Comparison of ENCODE assay signal across 29 mouse cellular contexts in genomic region chr1:162274674-162275248, GRCm38 (mm10).
DNase-seq lines count a peak whose midpoint lies in the region; ATAC-seq lines count a peak whose summit lies in the region.
"Had no signal": no experiment of that assay in that cellular context is flagged by ENCODE, and none has a peak within 500 bp of the region (broad histone marks: within the 10 kb centered on the region; RNA-seq: fewer than 3 reads in every experiment).

No protein-coding gene starts in this region.

- DNase-seq in adrenal gland, adult 2 months = peak; percentile 18
- DNase-seq in adrenal gland, postnatal 25 days = no peak
- no peak for DNase-seq in urinary bladder, adult 2 months (ENCODE audit: low spot score)
- DNase-seq: cerebellum, adult 8-10 months; cerebellum, postnatal 36 days; gastrocnemius, postnatal 14 days; heart, postnatal 14 days; kidney, postnatal 36 days; liver, embryonic 13.5 days; lung, adult 18-20 months; retina, postnatal 1 day; right cerebral cortex, postnatal 25 days had no signal

- no peak overlapping the region for H3K9ac ChIP-seq in forebrain, embryonic 16.5 days (replicated peaks; ENCODE audit: low read depth, low read length)
- no peak overlapping the region for H3K9ac ChIP-seq in forebrain, embryonic 15.5 days (replicated peaks)
- no peak overlapping the region for H3K9ac ChIP-seq in midbrain, embryonic 12.5 days (replicated peaks)
- H3K9ac ChIP-seq in midbrain, embryonic 16.5 days (ENCODE audit: low read depth, low read length) = no peak overlapping the region
- H3K9ac ChIP-seq: embryonic facial prominence, embryonic 13.5 days; kidney, embryonic 15.5 days; liver, embryonic 13.5 days; midbrain, embryonic 15.5 days; neural tube, embryonic 12.5 days; stomach, embryonic 15.5 days had no signal

- no peaks in the 10 kb centered on the region for H3K9me3 ChIP-seq in forebrain, embryonic 16.5 days (ENCODE audit: control insufficient read depth, low read length)
- no peaks in the 10 kb centered on the region for H3K9me3 ChIP-seq in forebrain, embryonic 15.5 days
- no peaks in the 10 kb centered on the region for H3K9me3 ChIP-seq in midbrain, embryonic 12.5 days
- no peaks in the 10 kb centered on the region for H3K9me3 ChIP-seq in midbrain, embryonic 16.5 days (replicated peaks; ENCODE audit: control insufficient read depth, low read length, poor library complexity, severe bottlenecking)
- H3K9me3 ChIP-seq: embryonic facial prominence, embryonic 13.5 days; forebrain, embryonic 10.5 days; hindbrain, embryonic 10.5 days; kidney, embryonic 15.5 days; liver, embryonic 13.5 days; midbrain, embryonic 15.5 days; neural tube, embryonic 12.5 days; stomach, embryonic 15.5 days had no signal

- no peaks in the 10 kb centered on the region for H3K4me1 ChIP-seq in forebrain, embryonic 16.5 days (replicated peaks; ENCODE audit: control insufficient read depth, insufficient read depth, low read length)
- no peaks in the 10 kb centered on the region for H3K4me1 ChIP-seq in forebrain, embryonic 15.5 days
- H3K4me1 ChIP-seq in midbrain, embryonic 12.5 days = no peaks in the 10 kb centered on the region
- no peaks in the 10 kb centered on the region for H3K4me1 ChIP-seq in midbrain, embryonic 16.5 days (ENCODE audit: control insufficient read depth, insufficient read depth, low read length)
- H3K4me1 ChIP-seq: forebrain, embryonic 10.5 days; hindbrain, embryonic 10.5 days; kidney, embryonic 15.5 days; liver, embryonic 13.5 days; midbrain, embryonic 15.5 days; neural tube, embryonic 12.5 days; stomach, embryonic 15.5 days had no signal

- no peak overlapping the region for H3K4me3 ChIP-seq in forebrain, embryonic 16.5 days (replicated peaks; ENCODE audit: low read length)
- no peak overlapping the region for H3K4me3 ChIP-seq in forebrain, embryonic 15.5 days
- H3K4me3 ChIP-seq in midbrain, embryonic 12.5 days = no peak overlapping the region
- H3K4me3 ChIP-seq in midbrain, embryonic 16.5 days (ENCODE audit: low read depth, low read length) = no peak overlapping the region
- H3K4me3 ChIP-seq: embryonic facial prominence, embryonic 13.5 days; forebrain, embryonic 10.5 days; hindbrain, embryonic 10.5 days; kidney, embryonic 15.5 days; layer of hippocampus, adult 2 months; left cerebral cortex, adult 2 months; liver, embryonic 13.5 days; midbrain, embryonic 15.5 days; neural tube, embryonic 12.5 days; stomach, embryonic 15.5 days had no signal

- no peaks in the 10 kb centered on the region for H3K36me3 ChIP-seq in forebrain, embryonic 16.5 days (ENCODE audit: control insufficient read depth, insufficient read depth)
- no peaks in the 10 kb centered on the region for H3K36me3 ChIP-seq in forebrain, embryonic 15.5 days
- no peaks in the 10 kb centered on the region for H3K36me3 ChIP-seq in midbrain, embryonic 12.5 days
- H3K36me3 ChIP-seq in midbrain, embryonic 16.5 days (ENCODE audit: control insufficient read depth, insufficient read depth, low read length) = no peaks in the 10 kb centered on the region
- H3K36me3 ChIP-seq: embryonic facial prominence, embryonic 13.5 days; forebrain, embryonic 10.5 days; hindbrain, embryonic 10.5 days; kidney, embryonic 15.5 days; liver, embryonic 13.5 days; midbrain, embryonic 15.5 days; neural tube, embryonic 12.5 days; stomach, embryonic 15.5 days had no signal

- H3K4me2 ChIP-seq in forebrain, embryonic 16.5 days (ENCODE audit: low read length) = no peak overlapping the region
- no peak overlapping the region for H3K4me2 ChIP-seq in forebrain, embryonic 15.5 days (replicated peaks)
- H3K4me2 ChIP-seq in midbrain, embryonic 12.5 days (replicated peaks) = no peak overlapping the region
- H3K4me2 ChIP-seq in midbrain, embryonic 16.5 days (ENCODE audit: low read length) = no peak overlapping the region
- H3K4me2 ChIP-seq: embryonic facial prominence, embryonic 13.5 days; kidney, embryonic 15.5 days; liver, embryonic 13.5 days; midbrain, embryonic 15.5 days; neural tube, embryonic 12.5 days; stomach, embryonic 15.5 days had no signal

- ATAC-seq in forebrain, embryonic 16.5 days = 0 out of 2 replicates have a peak, but pooled peaks have one; percentile 26
- ATAC-seq in forebrain, embryonic 15.5 days (replicated peaks) = no peak
- peak; percentile 60; the same call in 1 of the 2 replicates for ATAC-seq in midbrain, embryonic 12.5 days (ENCODE audit: low FRiP score, low read depth)
- ATAC-seq in midbrain, embryonic 16.5 days = no peak
- ATAC-seq: activated CD4-positive, CD25-positive, alpha-beta regulatory T cell, adult 4 months; intestine, postnatal 0 days; lung, postnatal 0 days; midbrain, embryonic 15.5 days had no signal

- WGBS in forebrain, embryonic 16.5 days = 76% methylated on average over 11 of the region's 11 CpGs
- WGBS in forebrain, embryonic 15.5 days = 80% methylated on average over 11 of the region's 11 CpGs
- 91% methylated on average over 11 of the region's 11 CpGs for WGBS in midbrain, embryonic 12.5 days
- 88% methylated on average over 11 of the region's 11 CpGs for WGBS in midbrain, embryonic 16.5 days

- H3K27me3 ChIP-seq in forebrain, embryonic 16.5 days (replicated peaks; ENCODE audit: control insufficient read depth, insufficient read depth, low read length) = no peaks in the 10 kb centered on the region
- no peaks in the 10 kb centered on the region for H3K27me3 ChIP-seq in forebrain, embryonic 15.5 days
- no peaks in the 10 kb centered on the region for H3K27me3 ChIP-seq in midbrain, embryonic 12.5 days
- H3K27me3 ChIP-seq in midbrain, embryonic 16.5 days (ENCODE audit: control insufficient read depth, insufficient read depth, low read depth, low read length) = no peaks in the 10 kb centered on the region
- H3K27me3 ChIP-seq: CH12.LX; embryonic facial prominence, embryonic 13.5 days; kidney, embryonic 15.5 days; liver, embryonic 13.5 days; midbrain, embryonic 15.5 days; neural tube, embryonic 12.5 days; stomach, embryonic 15.5 days had no signal

- no peak overlapping the region for H3K27ac ChIP-seq in forebrain, embryonic 16.5 days (ENCODE audit: low read length)
- no peak overlapping the region for H3K27ac ChIP-seq in forebrain, embryonic 15.5 days (replicated peaks)
- no peak overlapping the region for H3K27ac ChIP-seq in midbrain, embryonic 12.5 days (replicated peaks)
- H3K27ac ChIP-seq in midbrain, embryonic 16.5 days (ENCODE audit: low read length) = no peak overlapping the region
- H3K27ac ChIP-seq: embryonic facial prominence, embryonic 13.5 days; forebrain, embryonic 10.5 days; hindbrain, embryonic 10.5 days; kidney, embryonic 15.5 days; layer of hippocampus, adult 2 months; left cerebral cortex, adult 2 months; liver, embryonic 13.5 days; midbrain, embryonic 15.5 days; neural tube, embryonic 12.5 days; stomach, embryonic 15.5 days had no signal

Comparison
In these comparisons a context has a peak if more than half of its experiments do, and no peak if none do; other contexts are left out.
1. ATAC-seq: peak in forebrain, embryonic 16.5 days (single experiment) and midbrain, embryonic 12.5 days (single experiment); none in forebrain, embryonic 15.5 days (single experiment) and midbrain, embryonic 16.5 days (single experiment).